In the genomic region with DNA sequence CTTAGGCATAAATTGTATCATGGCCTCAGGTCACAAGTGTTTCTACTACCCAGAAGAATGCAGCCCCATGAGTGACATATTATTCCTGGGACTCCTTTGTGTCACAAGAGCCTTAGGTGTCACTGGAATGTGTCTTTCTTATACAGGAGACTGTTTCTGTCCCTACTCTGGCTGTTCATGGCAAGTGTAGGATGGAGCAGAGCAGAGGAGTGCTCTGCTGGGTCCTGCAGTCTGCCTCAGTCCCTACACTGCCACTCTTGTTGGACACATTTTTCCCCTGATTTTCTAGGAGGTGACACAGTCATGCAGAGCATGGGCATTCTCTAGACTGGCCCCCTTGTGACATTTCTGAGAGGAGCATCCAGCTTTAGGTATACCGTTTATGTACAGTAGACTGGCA, we compare ENCODE assay signal across 19 mouse cellular contexts.
A peak's percentile ranks its signal among the peaks of the same experiment; 100 is the strongest.
DNase-seq lines count a peak whose midpoint lies in the region; ATAC-seq and TF ChIP-seq lines count a peak whose summit lies in the region.
"Had no signal": no experiment of that assay in that cellular context is flagged by ENCODE, and none has a peak within 500 bp of the region (broad histone marks: within the 10 kb centered on the region; RNA-seq: fewer than 3 reads in every experiment).

No protein-coding gene starts in this region.

- H3K27ac ChIP-seq in heart, embryonic 12.5 days (ENCODE audit: poor library complexity, severe bottlenecking), result peak overlapping the region; percentile 20; the same call in 1 of the 2 replicates
- H3K27ac ChIP-seq in intestine, postnatal 0 days (ENCODE audit: low read depth, low read length), result no peak overlapping the region
- no peak overlapping the region for H3K27ac ChIP-seq in intestine, embryonic 16.5 days (ENCODE audit: low read length)
- H3K27ac ChIP-seq in midbrain, embryonic 11.5 days (ENCODE audit: low read depth, low read length), result no peak overlapping the region
- H3K27ac ChIP-seq in midbrain, embryonic 14.5 days (replicated peaks; ENCODE audit: low read depth, low read length), result no peak overlapping the region
- no peak overlapping the region for H3K27ac ChIP-seq in hindbrain, postnatal 0 days
- H3K27ac ChIP-seq: embryonic facial prominence, embryonic 12.5 days; forebrain, embryonic 15.5 days; hindbrain, embryonic 13.5 days had no signal

- no peaks in the 10 kb centered on the region for H3K9me3 ChIP-seq in heart, embryonic 12.5 days (replicated peaks)
- no peaks in the 10 kb centered on the region for H3K9me3 ChIP-seq in intestine, postnatal 0 days (ENCODE audit: control insufficient read depth)
- H3K9me3 ChIP-seq in intestine, embryonic 16.5 days (ENCODE audit: control insufficient read depth, low read length), result no peaks in the 10 kb centered on the region
- H3K9me3 ChIP-seq in midbrain, embryonic 11.5 days (ENCODE audit: control insufficient read depth, low read length), result no peaks in the 10 kb centered on the region
- no peaks in the 10 kb centered on the region for H3K9me3 ChIP-seq in midbrain, embryonic 14.5 days (ENCODE audit: control insufficient read depth, low read length)
- H3K9me3 ChIP-seq in hindbrain, postnatal 0 days (ENCODE audit: low read length), result no peaks in the 10 kb centered on the region
- H3K9me3 ChIP-seq: embryonic facial prominence, embryonic 12.5 days; forebrain, embryonic 15.5 days; heart, embryonic 13.5 days; hindbrain, embryonic 13.5 days had no signal

- no peak for ATAC-seq in heart, embryonic 12.5 days (ENCODE audit: insufficient number of reproducible peaks, low FRiP score)
- ATAC-seq in intestine, postnatal 0 days, result no peak
- no peak for ATAC-seq in intestine, embryonic 16.5 days
- ATAC-seq in midbrain, embryonic 11.5 days (ENCODE audit: low FRiP score), result no peak
- no peak for ATAC-seq in midbrain, embryonic 14.5 days (ENCODE audit: low FRiP score, low TSS enrichment)
- ATAC-seq in hindbrain, postnatal 0 days, result no peak
- ATAC-seq: activated CD4-positive, CD25-positive, alpha-beta regulatory T cell, adult 4 months; forebrain, embryonic 15.5 days had no signal

- 82% methylated on average over 1 of the region's 1 CpGs for WGBS in heart, embryonic 12.5 days
- 87% methylated on average over 1 of the region's 1 CpGs for WGBS in intestine, postnatal 0 days
- 90% methylated on average over 1 of the region's 1 CpGs for WGBS in intestine, embryonic 16.5 days
- WGBS in midbrain, embryonic 11.5 days, result 91% methylated on average over 1 of the region's 1 CpGs
- WGBS in midbrain, embryonic 14.5 days, result 83% methylated on average over 1 of the region's 1 CpGs
- 90% methylated on average over 1 of the region's 1 CpGs for WGBS in hindbrain, postnatal 0 days

- DNase-seq in heart, adult 18-20 months, result no peak
- peak; percentile 77 for DNase-seq in midbrain, embryonic 11.5 days (ENCODE audit: low spot score, missing footprints)
- no peak for DNase-seq in midbrain, embryonic 14.5 days
- DNase-seq in ZHBTc4 (ENCODE audit: low read depth, low spot score), result peak; percentile 13
- DNase-seq in hindbrain, postnatal 0 days (ENCODE audit: low spot score), result no peak
- DNase-seq: adrenal gland, postnatal 14 days; cerebellum, adult 11-12 months; cerebellum, adult 9-10 months; cerebellum, postnatal 25 days; gastrocnemius, postnatal 36 days; heart, adult 11 months had no signal

- H3K27me3 ChIP-seq in heart, embryonic 12.5 days (replicated peaks), result no peaks in the 10 kb centered on the region
- H3K27me3 ChIP-seq in intestine, postnatal 0 days (replicated peaks; ENCODE audit: control insufficient read depth, insufficient read depth, low read length), result no peaks in the 10 kb centered on the region
- no peaks in the 10 kb centered on the region; the same call in 1 of the 2 replicates for H3K27me3 ChIP-seq in intestine, embryonic 16.5 days (replicated peaks; ENCODE audit: control insufficient read depth, insufficient read depth, low read length)
- no peaks in the 10 kb centered on the region; the same call in 1 of the 2 replicates for H3K27me3 ChIP-seq in midbrain, embryonic 11.5 days (ENCODE audit: control insufficient read depth, insufficient read depth, low read length)
- no peaks in the 10 kb centered on the region for H3K27me3 ChIP-seq in midbrain, embryonic 14.5 days (ENCODE audit: control insufficient read depth, insufficient read depth, low read length)
- H3K27me3 ChIP-seq in hindbrain, postnatal 0 days (ENCODE audit: insufficient read depth, low read length), result no peaks in the 10 kb centered on the region
- H3K27me3 ChIP-seq: embryonic facial prominence, embryonic 12.5 days; forebrain, embryonic 15.5 days; heart, embryonic 13.5 days; hindbrain, embryonic 13.5 days had no signal

- no peak overlapping the region for H3K9ac ChIP-seq in heart, embryonic 12.5 days
- no peak overlapping the region for H3K9ac ChIP-seq in intestine, postnatal 0 days (ENCODE audit: low read depth, low read length)
- H3K9ac ChIP-seq in intestine, embryonic 16.5 days (ENCODE audit: low read depth, low read length), result no peak overlapping the region
- no peak overlapping the region for H3K9ac ChIP-seq in midbrain, embryonic 11.5 days (ENCODE audit: low read length)
- H3K9ac ChIP-seq in midbrain, embryonic 14.5 days (replicated peaks; ENCODE audit: low read length), result no peak overlapping the region
- no peak overlapping the region for H3K9ac ChIP-seq in hindbrain, postnatal 0 days (replicated peaks; ENCODE audit: low read length)
- H3K9ac ChIP-seq: embryonic facial prominence, embryonic 12.5 days; forebrain, embryonic 15.5 days; heart, embryonic 13.5 days; hindbrain, embryonic 13.5 days had no signal

- no peak overlapping the region for H3K4me2 ChIP-seq in heart, embryonic 12.5 days
- H3K4me2 ChIP-seq in intestine, postnatal 0 days (replicated peaks; ENCODE audit: low read depth), result 0 out of 2 replicates have a peak overlapping the region, but pooled peaks have one; percentile 10
- no peak overlapping the region for H3K4me2 ChIP-seq in intestine, embryonic 16.5 days (ENCODE audit: low read depth, low read length)
- H3K4me2 ChIP-seq in midbrain, embryonic 11.5 days, result no peak overlapping the region
- no peak overlapping the region for H3K4me2 ChIP-seq in midbrain, embryonic 14.5 days (ENCODE audit: low read length)
- no peak overlapping the region for H3K4me2 ChIP-seq in hindbrain, postnatal 0 days (ENCODE audit: low read depth, low read length)
- H3K4me2 ChIP-seq: embryonic facial prominence, embryonic 12.5 days; forebrain, embryonic 15.5 days; hindbrain, embryonic 13.5 days had no signal

- no peak for TF ChIP-seq CTCF in intestine, postnatal 0 days (IDR thresholded peaks at IDR 0.05; ENCODE audit: low read depth)
- no peak for TF ChIP-seq CTCF in hindbrain, postnatal 0 days (IDR thresholded peaks at IDR 0.05; ENCODE audit: low read depth)

- H3K4me3 ChIP-seq in heart, embryonic 12.5 days, result no peak overlapping the region
- H3K4me3 ChIP-seq in intestine, postnatal 0 days (ENCODE audit: low read depth, low read length), result no peak overlapping the region
- no peak overlapping the region for H3K4me3 ChIP-seq in intestine, embryonic 16.5 days (ENCODE audit: low read length)
- H3K4me3 ChIP-seq in midbrain, embryonic 11.5 days (ENCODE audit: low read depth, low read length), result no peak overlapping the region
- H3K4me3 ChIP-seq in midbrain, embryonic 14.5 days (replicated peaks; ENCODE audit: low read depth, low read length), result no peak overlapping the region
- no peak overlapping the region for H3K4me3 ChIP-seq in hindbrain, postnatal 0 days (ENCODE audit: low read length)
- H3K4me3 ChIP-seq: embryonic facial prominence, embryonic 12.5 days; forebrain, embryonic 15.5 days; heart, embryonic 13.5 days; hindbrain, embryonic 13.5 days had no signal

- H3K4me1 ChIP-seq in heart, embryonic 12.5 days (replicated peaks), result peaks cover 16% of the 10 kb centered on the region
- no peaks in the 10 kb centered on the region; the same call in 1 of the 2 replicates for H3K4me1 ChIP-seq in intestine, postnatal 0 days (replicated peaks; ENCODE audit: control insufficient read depth, insufficient read depth, low read length)
- peaks cover 10% of the 10 kb centered on the region for H3K4me1 ChIP-seq in intestine, embryonic 16.5 days (ENCODE audit: control insufficient read depth, insufficient read depth, low read length)
- 0 out of 2 replicates have a peak, but pooled peaks cover 5% of the 10 kb centered on the region for H3K4me1 ChIP-seq in midbrain, embryonic 11.5 days (ENCODE audit: control insufficient read depth, insufficient read depth, low read length)
- H3K4me1 ChIP-seq in midbrain, embryonic 14.5 days (ENCODE audit: control insufficient read depth, insufficient read depth, low read length), result peaks cover 9% of the 10 kb centered on the region
- no peaks in the 10 kb centered on the region; the same call in 1 of the 2 replicates for H3K4me1 ChIP-seq in hindbrain, postnatal 0 days (ENCODE audit: insufficient read depth, low read length)

- H3K36me3 ChIP-seq in heart, embryonic 12.5 days, result no peaks in the 10 kb centered on the region
- no peaks in the 10 kb centered on the region for H3K36me3 ChIP-seq in intestine, postnatal 0 days (ENCODE audit: control insufficient read depth, insufficient read depth)
- no peaks in the 10 kb centered on the region for H3K36me3 ChIP-seq in intestine, embryonic 16.5 days (ENCODE audit: control insufficient read depth, insufficient read depth, low read length)
- H3K36me3 ChIP-seq in midbrain, embryonic 11.5 days (ENCODE audit: control insufficient read depth, insufficient read depth, low read length), result no peaks in the 10 kb centered on the region
- H3K36me3 ChIP-seq in midbrain, embryonic 14.5 days (ENCODE audit: control insufficient read depth, insufficient read depth, low read length), result no peaks in the 10 kb centered on the region
- H3K36me3 ChIP-seq in hindbrain, postnatal 0 days (ENCODE audit: insufficient read depth, low read length), result no peaks in the 10 kb centered on the region
- H3K36me3 ChIP-seq: embryonic facial prominence, embryonic 12.5 days; forebrain, embryonic 15.5 days; heart, embryonic 13.5 days; hindbrain, embryonic 13.5 days had no signal

Comparison
In these comparisons a context has a peak if more than half of its experiments do, and no peak if none do; other contexts are left out.
1. DNase-seq: peak in midbrain, embryonic 11.5 days (single experiment) and ZHBTc4 (single experiment); none in heart, adult 18-20 months (0 of 2), midbrain, embryonic 14.5 days (single experiment) and hindbrain, postnatal 0 days (single experiment).